Mouse (Mus musculus) erythroblast, embryonic 14.5 days (primary cell): ENCODE data around the gene Mink1.

Experiments
- GATA1 ChIP-seq: IDR thresholded peaks from 2 replicates; pipeline ENCODE4 v1.6.1; 2012; ENCODE audit warnings: low read length, inconsistent platforms, mixed read lengths
- TAL1 ChIP-seq: IDR thresholded peaks from 3 replicates; pipeline ENCODE4 v1.6.1; 2012; ENCODE audit warnings: low read length, inconsistent platforms, mixed read lengths

DNA sequence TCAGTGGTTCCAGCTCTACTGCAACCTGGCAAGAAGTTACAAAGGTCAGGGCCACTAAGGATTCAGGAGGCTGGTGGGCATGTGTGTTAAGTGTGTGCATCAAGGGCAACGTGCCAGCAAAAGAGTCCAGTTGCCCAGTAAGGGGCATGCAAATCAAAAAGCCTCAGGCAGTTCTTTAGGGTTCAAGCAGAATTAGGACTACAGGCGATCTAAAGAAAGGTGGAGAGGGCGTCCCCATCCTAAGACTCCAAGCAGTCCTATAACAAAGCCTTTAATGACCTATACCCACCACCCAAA lies 83.5 kb downstream of the Mink1 start:
- TF ChIP-seq GATA1 (no peak), TAL1 (no peak)
